Mouse (Mus musculus) E14TG2a.4 (cell line): ENCODE results near the gene Rbms1.
"Not testable (repeated sequence)": the region's sequence is repeated elsewhere in the genome, so short reads cannot be mapped to it uniquely, and the experiment has no call there.

Source experiments
- H3K27me3 ChIP-seq: 2 replicates; pipeline ENCODE4 v1.6.1; 2014; ENCODE audit warnings: low read length, control low read depth; ENCODE audit not compliant: insufficient read depth
- H3K36me3 ChIP-seq: 2 replicates; pipeline ENCODE4 v1.6.1; 2014; ENCODE audit warnings: low read length, control low read depth; ENCODE audit not compliant: insufficient read depth
- H3K4me1 ChIP-seq: replicated peaks from 2 replicates; pipeline ENCODE4 v1.6.1; 2014; ENCODE audit warnings: low read depth, low read length, control low read depth
- H3K4me3 ChIP-seq: replicated peaks from 2 replicates; pipeline ENCODE4 v1.5.1; 2014; ENCODE audit warnings: mild to moderate bottlenecking, low read length
- H3K9me3 ChIP-seq: 2 replicates; pipeline ENCODE4 v1.6.1; 2014; ENCODE audit warnings: low read length, control low read depth
- CTCF ChIP-seq: conservative IDR thresholded peaks from 2 replicates; pipeline ENCODE4 v1.5.1; 2014; ENCODE audit warnings: low read length
- NANOG ChIP-seq: IDR thresholded peaks from 2 replicates; pipeline ENCODE4 v1.6.1; 2014; ENCODE audit warnings: borderline replicate concordance, low read length, mixed read lengths
- POU5F1 ChIP-seq: IDR thresholded peaks from 2 replicates; pipeline ENCODE4 v1.6.1; 2014; ENCODE audit warnings: low read length, borderline replicate concordance

Rbms1 gene

GRCm38 (mm10) chr2:60839498-60839897 is 123.5 kb downstream of the Rbms1 start:
- TF ChIP-seq NANOG: no peak
- no peak for TF ChIP-seq CTCF
- no peak for TF ChIP-seq POU5F1

GRCm38 (mm10) chr2:60838856-60839255 is 124.1 kb downstream of the Rbms1 start:
- no peak for TF ChIP-seq CTCF
- TF ChIP-seq POU5F1: no peak
- no peak for TF ChIP-seq NANOG
- H3K27me3 ChIP-seq: no peaks in the 10 kb centered on the region
- no peaks in the 10 kb centered on the region for H3K9me3 ChIP-seq
- peaks cover 33% of the 10 kb centered on the region for H3K4me1 ChIP-seq
- peaks cover 10% of the 10 kb centered on the region; the same call in 1 of the 2 replicates for H3K36me3 ChIP-seq
- H3K4me3 ChIP-seq: no peak overlapping the region

More at GRCm38 (mm10) chr2:60839498-60839897, 123.5 kb downstream of the Rbms1 start:
- peaks cover 33% of the 10 kb centered on the region for H3K4me1 ChIP-seq
- H3K4me3 ChIP-seq: no peak overlapping the region
- H3K9me3 ChIP-seq: no peaks in the 10 kb centered on the region
- H3K27me3 ChIP-seq: no peaks in the 10 kb centered on the region
- H3K36me3 ChIP-seq: peaks cover 10% of the 10 kb centered on the region; the same call in 1 of the 2 replicates

GRCm38 (mm10) chr2:60837616-60838015 is 125.4 kb downstream of the Rbms1 start:
- peaks cover 28% of the 10 kb centered on the region for H3K4me1 ChIP-seq
- H3K4me3 ChIP-seq: no peak overlapping the region
- H3K36me3 ChIP-seq: peaks cover 10% of the 10 kb centered on the region; the same call in 1 of the 2 replicates
- TF ChIP-seq NANOG (no peak), POU5F1 (no peak), CTCF (no peak)
- H3K9me3 ChIP-seq: no peaks in the 10 kb centered on the region
- no peaks in the 10 kb centered on the region for H3K27me3 ChIP-seq

- H3K9me3 ChIP-seq: no peaks in the 10 kb centered on the region
- TF ChIP-seq NANOG (no peak), POU5F1 (no peak), CTCF (no peak)
- no peaks in the 10 kb centered on the region for H3K27me3 ChIP-seq
Observed at GRCm38 (mm10) chr2:60836237-60836636, 126.8 kb downstream of the Rbms1 start.

GRCm38 (mm10) chr2:60834293-60834692 is 128.7 kb downstream of the Rbms1 start:
- no peaks in the 10 kb centered on the region for H3K9me3 ChIP-seq
- TF ChIP-seq POU5F1 (no peak), CTCF (no peak), NANOG (no peak)
- H3K36me3 ChIP-seq: no peaks in the 10 kb centered on the region
- H3K27me3 ChIP-seq: no peaks in the 10 kb centered on the region
- no peak overlapping the region for H3K4me3 ChIP-seq
- peaks cover 24% of the 10 kb centered on the region for H3K4me1 ChIP-seq

More at GRCm38 (mm10) chr2:60836237-60836636, 126.8 kb downstream of the Rbms1 start:
- Histone ChIP-seq H3K36me3 (peaks cover 4% of the 10 kb centered on the region; the same call in 1 of the 2 replicates), H3K4me1 (peaks cover 24% of the 10 kb centered on the region), H3K4me3 (no peak overlapping the region)

GRCm38 (mm10) chr2:60832254-60832653 is 130.7 kb downstream of the Rbms1 start:
- Histone ChIP-seq H3K4me1 (peaks cover 18% of the 10 kb centered on the region), H3K36me3 (no peaks in the 10 kb centered on the region), H3K4me3 (no peak overlapping the region), H3K9me3 (no peaks in the 10 kb centered on the region), H3K27me3 (no peaks in the 10 kb centered on the region)
- TF ChIP-seq NANOG (no peak), POU5F1 (no peak), CTCF (no peak)

GRCm38 (mm10) chr2:60830464-60830863 is 132.5 kb downstream of the Rbms1 start:
- not testable (repeated sequence) for H3K36me3 ChIP-seq, H3K27me3 ChIP-seq, H3K4me1 ChIP-seq, H3K9me3 ChIP-seq, H3K4me3 ChIP-seq

- Histone ChIP-seq H3K36me3 (0 out of 2 replicates have a peak, but pooled peaks cover 4% of the 10 kb centered on the region), H3K9me3 (0 out of 2 replicates have a peak, but pooled peaks cover 3% of the 10 kb centered on the region), H3K27me3 (no peaks in the 10 kb centered on the region), H3K4me1 (0 out of 2 replicates have a peak, but pooled peaks cover 3% of the 10 kb centered on the region), H3K4me3 (no peak overlapping the region)
- TF ChIP-seq NANOG: no peak
- no peak for TF ChIP-seq POU5F1
- no peak for TF ChIP-seq CTCF
Observed at GRCm38 (mm10) chr2:60828908-60829462, 134.0 kb downstream of the Rbms1 start.

GRCm38 (mm10) chr2:60827152-60827428 is 135.9 kb downstream of the Rbms1 start:
- TF ChIP-seq POU5F1 (no peak), CTCF (no peak), NANOG (no peak)
- 0 out of 2 replicates have a peak, but pooled peaks cover 4% of the 10 kb centered on the region for H3K36me3 ChIP-seq
- no peaks in the 10 kb centered on the region for H3K27me3 ChIP-seq
- H3K4me3 ChIP-seq: no peak overlapping the region
- peaks cover 8% of the 10 kb centered on the region; the same call in 1 of the 2 replicates for H3K4me1 ChIP-seq
- H3K9me3 ChIP-seq: 0 out of 2 replicates have a peak, but pooled peaks cover 3% of the 10 kb centered on the region
